Mouse (Mus musculus): ENCODE data around the gene Egflam.

DNA sequence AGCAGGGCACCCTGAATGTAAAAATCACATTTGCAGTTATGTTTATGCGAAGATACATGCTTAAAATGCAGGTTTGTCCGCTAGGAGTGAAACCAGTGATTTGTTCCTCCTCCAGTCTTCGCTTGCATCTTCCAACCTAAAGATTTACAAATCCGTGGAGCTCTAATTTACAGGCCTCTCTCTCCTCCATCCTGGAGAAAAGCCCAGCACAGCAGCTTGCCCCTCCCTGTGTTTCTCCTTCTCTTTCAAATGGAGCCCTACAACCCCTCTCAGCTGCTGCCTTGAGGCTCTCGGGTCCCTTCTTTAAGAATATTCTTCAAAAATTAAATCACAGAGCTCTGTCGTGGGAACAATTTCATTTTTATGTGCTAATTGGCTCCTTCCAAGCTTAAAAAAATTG is 116.6 kb downstream of the Egflam start:
- TF ChIP-seq CTCF (IDR thresholded peaks at IDR 0.05; ENCODE audit: control insufficient read depth, insufficient read depth, insufficient replicate concordance, low read depth, low read length) (no peak), POLR2A (IDR thresholded peaks at IDR 0.05; ENCODE audit: control insufficient read depth, low read depth, low read length) (no peak)

All from testis, adult 2 months (tissue).